Mouse (Mus musculus) ZHBTc4 (cell line): ENCODE results near the gene Sppl2b.
"Not testable (repeated sequence)": the region's sequence is repeated elsewhere in the genome, so short reads cannot be mapped to it uniquely, and the experiment has no call there.

Experiments
- DNase-seq: peaks from one replicate; pipeline ENCODE4 v3.0.0-alpha.2; 2011; ENCODE audit warnings: low read depth, low spot score

Gene Sppl2b

DNA sequence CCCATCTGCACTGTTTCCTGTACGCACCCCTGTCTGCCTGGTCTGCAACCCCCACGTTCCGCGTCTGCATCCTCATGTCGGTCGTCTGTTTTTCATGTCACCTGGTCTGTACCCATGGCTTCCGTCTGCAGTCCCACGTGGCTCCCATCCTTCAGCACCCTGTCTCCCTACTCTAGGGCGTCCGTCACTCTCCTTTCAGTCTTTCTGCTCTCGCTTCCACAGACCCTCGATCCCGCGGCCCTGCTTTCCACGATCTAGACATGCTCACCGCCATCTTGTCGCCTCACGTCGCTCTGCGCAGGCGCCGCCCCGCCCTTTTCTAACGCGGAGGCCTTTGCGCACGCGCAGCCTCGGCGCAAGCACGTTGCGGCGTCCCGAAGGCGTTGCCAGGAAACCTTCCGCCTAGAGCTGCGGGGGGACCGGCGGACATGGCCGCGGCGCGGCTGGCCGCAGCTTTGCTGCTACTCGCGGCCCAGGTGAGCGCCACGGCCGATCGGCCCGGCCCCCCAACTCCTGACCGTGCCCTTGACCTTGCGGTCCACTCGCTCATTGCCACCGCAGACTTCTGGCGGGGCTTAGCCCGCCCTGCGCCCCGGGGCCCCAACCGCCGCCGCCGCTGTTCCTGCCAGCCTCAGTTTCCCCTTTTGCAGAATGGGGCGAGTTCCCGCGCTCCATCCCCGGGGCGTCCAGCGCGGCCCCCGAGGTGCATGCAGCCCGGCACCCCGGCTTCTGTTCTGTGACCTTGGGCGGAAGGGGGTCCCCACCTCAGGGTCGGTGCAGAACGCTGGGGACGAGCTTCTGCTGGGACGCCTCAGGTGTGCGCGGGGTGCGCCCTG lies at the start of gene Sppl2b, which contains the start of gene Lsm7:
Gene Sppl2b, plus strand, starts transcription at position 363 of the 836 bp plus-strand sequence.
Gene Lsm7, minus strand, starts transcription at position 297 of the 836 bp plus-strand sequence.
- peak; percentile 97 for DNase-seq

DNA sequence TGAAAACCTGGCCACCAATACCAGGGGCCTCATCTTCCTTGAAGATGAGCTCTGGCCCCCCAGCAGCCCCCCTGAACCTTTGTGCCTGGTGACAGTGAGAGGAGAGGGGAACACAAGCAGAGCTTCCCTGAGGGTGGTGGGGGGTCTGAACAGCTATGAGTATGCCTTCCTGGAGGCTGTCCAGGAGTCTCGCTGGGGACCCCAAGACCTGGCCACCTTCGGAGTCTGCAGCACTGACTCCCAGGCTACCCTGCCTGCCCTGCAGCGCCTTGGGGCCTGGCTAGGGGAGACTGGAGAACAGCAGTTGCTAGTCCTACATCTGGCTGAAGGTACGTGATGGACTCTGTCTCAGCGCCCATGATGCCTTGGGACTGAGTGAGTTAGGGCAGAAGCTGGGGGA lies 49.8 kb upstream of the Sppl2b start:
- no peak for DNase-seq

DNA sequence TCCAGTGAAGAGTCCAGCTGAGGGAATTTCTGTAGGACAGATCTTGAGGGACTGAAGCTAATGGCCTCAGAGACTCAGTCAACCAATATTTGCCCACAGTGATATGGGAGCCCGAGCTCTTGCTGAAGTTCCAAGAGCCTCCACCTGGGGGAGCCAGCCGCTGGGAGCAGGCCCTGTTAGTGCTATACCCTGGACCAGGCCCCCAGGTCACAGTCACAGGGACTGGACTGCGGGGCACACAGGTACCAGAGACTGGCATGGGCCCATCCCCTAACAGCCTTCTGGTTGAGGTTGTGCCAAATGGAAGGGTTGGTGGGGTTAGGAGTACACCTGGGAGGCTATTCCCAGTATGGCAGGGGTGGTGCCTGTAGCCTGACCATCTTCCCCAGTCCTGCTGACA lies 49.1 kb upstream of the Sppl2b start:
- DNase-seq: peak; percentile 79

DNA sequence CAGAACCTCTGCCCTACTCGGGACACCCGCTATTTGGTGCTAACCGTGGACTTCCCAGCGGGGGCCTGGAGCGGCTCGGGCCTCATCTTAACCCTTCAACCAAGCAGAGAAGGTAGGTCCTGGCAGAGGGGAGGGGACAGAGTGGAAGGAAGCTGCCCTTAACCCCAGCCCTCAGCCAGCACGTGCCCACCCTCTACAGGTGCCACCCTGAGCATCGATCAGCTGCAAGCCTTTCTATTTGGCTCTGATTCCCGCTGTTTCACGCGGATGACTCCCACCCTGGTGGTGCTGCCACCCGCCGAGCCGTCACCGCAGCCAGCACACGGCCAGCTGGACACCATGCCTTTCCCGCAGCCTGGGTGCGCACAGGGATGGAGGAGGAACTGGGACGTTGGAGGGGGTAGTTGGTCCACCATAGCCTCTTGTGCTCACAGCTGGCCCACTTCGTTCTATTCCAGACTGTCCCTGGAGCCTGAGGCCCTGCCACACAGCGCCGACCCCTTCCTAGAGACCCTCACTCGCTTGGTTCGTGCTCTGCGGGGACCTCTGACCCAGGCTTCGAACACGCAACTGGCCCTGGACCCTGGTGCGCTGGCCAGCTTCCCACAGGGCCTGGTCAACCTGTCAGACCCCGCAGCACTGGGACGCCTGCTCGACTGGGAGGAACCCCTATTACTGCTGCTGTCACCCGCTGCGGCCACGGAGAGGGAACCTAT lies 48.6 kb upstream of the Sppl2b start:
- no peak for DNase-seq

DNA sequence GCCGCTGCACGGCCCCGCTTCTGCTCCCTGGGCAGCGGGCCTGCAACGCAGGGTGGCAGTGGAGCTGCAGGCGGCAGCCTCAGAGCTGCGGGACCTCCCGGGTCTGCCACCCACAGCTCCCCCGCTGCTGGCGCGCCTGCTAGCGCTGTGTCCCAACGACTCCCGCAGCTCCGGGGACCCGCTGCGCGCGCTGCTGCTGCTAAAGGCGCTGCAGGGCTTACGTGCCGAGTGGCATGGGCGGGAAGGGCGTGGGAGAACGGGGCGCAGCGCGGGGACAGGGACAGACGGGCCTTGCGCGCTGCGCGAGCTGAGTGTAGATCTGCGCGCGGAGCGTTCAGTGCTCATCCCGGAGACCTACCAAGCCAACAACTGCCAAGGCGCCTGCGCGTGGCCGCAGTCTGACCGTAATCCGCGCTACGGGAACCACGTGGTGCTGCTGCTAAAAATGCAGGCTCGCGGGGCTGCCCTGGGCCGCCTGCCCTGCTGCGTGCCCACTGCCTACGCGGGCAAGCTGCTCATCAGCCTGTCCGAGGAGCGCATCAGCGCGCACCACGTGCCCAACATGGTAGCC lies 47.9 kb upstream of the Sppl2b start:
- peak; percentile 85 for DNase-seq

DNA sequence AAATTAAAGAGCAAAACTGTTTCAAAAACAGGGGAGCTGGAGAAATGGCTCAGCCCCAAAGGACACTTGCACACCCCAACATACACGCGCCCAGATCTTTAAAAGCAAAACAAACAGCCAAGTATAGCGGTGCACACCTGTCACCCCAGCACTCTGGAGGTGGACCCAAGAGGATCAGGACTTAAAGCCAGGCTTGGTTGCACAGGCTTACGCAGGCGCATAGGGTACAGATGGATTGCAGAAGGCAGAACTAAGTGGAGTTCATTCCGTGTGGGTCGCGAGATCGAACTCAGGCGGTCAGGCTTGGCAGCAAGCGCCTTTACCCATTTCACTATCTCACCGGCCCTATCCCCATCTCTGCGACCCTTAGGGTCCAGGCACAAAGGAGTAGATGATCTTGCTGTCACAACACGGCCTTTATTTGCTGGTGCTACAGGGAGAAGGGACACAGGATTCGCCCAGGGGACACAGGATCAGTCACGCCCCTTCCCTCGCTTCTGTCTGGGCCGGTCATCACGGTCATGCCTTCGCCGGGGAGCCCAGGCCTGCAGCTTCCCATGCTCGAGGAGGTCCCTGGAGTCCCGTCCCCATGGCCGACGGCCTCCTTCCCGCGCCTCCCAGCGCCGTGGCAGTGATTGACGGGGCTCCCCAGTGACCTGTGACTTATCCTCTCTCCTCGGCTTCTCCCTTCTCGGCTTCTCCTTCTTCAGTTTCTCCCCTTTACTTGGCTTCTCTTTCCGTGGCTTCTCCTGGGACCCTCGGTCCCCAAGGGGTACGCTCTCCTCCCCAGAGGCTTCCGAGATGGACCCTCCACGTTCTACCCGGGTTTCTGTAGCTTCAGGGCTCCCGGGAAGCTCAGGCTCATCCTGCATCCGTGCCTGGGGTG lies 46.7 kb upstream of the Sppl2b start:
- no peak for DNase-seq

DNA sequence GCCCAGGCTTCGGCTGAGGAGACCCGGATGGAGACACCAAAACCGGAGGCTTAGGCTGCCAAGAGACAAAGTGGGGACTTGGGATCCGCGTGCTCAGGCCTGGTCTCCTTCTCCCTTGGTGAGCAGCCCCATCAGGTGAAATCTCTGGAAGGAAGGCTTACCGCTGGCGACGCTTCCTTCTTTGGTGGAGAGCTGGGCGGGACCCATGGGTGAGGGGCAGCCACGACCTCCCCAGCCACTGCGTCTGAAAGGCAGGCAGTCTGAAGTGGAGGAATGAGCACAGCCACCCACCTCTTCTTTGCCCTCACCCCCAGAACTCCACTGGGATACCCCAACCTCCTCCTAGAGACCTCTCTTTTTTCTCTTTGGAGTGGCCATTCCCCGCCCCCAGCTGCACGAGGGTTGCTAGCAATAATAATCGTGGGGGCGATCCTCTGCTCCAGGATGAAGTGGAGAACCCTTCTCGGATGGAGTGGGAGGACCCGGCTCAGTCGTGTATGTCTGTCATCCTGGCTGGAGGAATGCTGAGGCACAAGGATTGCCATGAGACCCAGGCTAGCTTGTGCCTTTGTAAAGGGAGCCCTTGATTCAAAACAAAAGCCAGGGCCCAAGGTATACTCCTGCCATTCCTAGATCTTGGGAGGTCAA lies 46.0 kb upstream of the Sppl2b start:
- peak; percentile 39 for DNase-seq

DNA sequence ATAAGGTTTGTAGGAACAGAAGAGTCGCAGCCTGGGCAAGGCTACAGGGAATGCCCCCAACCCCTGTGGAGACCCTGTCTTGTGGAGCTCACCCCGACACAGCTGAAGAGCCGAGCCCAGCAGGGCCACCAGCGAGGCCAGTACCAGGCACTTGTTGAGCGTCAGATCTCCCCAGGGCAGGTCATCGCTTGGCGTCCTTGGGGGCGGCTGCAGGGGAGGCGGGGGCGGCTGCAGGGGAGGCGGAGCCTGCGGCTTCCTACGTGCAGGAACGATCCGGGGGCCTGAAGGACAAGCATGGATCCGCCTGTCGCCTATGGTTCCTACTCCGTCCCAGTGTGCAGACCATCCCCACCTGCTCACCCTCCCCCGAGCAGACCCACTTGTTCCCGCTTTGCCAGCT lies 45.0 kb upstream of the Sppl2b start:
- no peak for DNase-seq

DNA sequence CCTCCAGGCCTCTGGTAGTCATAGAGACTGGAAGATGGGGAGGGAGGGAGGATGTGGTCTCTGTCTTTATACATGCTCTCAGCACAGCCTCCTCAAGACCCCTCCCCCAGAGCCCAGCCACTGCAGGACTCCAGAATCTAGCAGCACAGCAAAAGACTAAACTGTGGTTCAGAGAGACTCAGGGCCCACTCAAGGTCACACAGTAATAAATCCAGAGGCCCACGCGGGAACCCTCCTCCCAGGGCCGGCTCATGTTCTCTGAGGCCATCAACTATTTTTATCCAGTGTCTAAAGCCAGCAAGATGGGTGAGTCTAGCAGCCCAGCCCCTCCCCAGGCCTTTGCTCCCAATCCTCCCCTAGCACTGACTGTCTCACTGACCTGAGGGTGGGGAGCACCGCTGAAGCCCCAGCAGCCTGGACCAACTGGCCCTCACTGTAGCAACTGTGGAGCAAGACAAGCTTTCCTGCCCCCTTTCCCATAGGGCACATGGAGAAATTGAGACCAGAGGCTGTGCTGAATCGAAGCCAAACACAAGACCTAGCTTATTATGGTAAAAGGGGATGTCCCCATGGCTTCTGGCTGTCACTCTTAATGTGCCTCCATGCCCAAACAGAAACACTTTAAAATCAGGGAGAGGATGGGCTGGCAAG lies 42.6 kb upstream of the Sppl2b start:
- no peak for DNase-seq

DNA sequence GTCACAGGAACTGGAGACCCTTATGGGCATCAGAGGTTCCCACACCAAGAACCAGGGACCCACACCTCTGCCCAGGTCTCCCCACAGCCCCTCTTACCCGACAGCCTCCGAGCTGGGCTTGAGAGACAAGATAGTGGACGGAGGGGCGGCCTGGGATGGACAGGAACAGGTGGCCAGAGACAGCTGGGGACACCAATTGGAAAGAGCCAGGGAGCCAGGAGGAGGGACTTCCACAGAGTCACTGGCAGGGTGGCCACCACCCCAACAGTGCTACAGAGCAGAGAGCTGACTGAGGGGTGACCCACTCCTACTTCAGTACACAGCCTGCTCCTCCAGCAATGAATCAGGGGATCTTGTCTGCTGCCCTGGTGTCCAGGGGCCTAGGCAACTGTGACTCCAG lies 41.7 kb upstream of the Sppl2b start, which contains the start of gene Jsrp1:
Gene Jsrp1, minus strand, starts transcription at position 133 of the 400 bp plus-strand sequence.
- DNase-seq: no peak

DNA sequence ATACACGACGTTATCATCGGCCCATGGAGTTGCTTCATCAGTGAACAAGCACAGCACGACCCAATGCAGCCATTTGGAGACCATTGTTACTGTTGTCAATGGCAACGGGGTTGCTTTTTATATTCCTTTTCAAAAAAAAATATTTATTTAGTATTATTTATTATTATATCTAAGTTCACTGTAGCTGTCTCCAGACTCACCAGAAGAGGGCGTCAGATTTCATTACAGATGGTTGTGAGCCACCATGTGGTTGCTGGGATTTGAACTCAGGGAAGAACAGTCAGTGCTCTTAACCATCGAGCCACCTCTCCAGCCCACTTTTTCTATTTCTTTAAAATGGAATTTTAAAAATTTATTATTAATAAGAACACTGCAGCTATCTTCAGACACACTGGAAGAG lies 40.3 kb upstream of the Sppl2b start:
- no peak for DNase-seq

DNA sequence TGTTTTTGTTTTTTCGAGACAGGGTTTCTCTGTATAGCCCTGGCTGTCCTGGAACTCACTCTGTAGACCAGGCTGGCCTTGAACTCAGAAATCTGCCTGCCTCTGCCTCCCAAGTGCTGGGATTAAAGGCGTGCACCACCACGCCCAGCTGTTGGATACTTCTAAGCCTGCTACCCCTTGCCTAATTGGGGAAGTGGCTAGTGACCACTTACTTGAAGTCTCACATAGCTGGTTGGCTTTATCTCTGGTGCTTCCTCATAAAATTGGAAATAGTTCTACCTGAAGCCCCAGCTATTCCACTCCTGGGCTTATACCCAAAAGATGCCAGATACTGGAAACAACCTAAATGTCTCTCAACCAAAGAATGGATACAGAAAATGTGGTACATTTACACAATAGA lies 38.8 kb upstream of the Sppl2b start:
- DNase-seq: not testable (repeated sequence)

DNA sequence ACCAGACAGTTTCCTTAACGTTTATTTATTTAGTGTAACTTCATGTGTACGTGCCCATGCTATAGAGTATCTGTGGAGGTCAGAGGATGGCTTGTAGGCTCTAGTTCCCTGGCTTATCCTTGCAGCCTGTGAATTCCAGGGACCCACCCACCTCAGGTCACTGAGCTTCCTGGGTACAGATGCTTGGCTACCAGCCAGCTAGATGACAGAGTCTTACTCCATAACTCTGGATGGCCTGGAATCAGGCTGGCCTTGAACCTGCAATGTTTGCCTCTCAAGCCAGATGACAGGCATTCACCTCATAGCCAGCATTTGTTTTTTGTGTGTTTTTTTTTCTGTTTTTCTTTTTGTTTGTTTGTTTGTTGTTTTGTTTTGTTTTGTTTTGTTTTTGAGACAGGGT lies 37.9 kb upstream of the Sppl2b start:
- no peak for DNase-seq

DNA sequence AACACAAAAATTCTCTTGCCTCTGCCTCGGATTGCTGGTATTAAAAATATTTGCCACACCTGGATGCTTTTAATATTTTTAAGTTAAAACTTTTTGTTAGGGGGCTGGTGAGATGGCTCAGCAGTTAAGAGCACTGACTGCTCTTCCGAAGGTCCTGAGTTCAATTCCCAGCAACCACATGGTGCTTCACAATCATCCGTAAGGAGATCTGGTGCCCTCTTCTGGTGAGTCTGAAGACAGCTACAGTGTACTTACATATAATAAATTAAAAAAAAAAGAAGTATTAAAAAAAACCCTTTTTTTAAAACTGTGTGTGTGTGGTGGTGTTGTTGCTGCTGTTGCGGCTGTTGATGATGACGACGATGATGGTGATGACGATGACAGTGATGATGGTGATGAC lies 37.1 kb upstream of the Sppl2b start:
- DNase-seq: peak; percentile 62

DNA sequence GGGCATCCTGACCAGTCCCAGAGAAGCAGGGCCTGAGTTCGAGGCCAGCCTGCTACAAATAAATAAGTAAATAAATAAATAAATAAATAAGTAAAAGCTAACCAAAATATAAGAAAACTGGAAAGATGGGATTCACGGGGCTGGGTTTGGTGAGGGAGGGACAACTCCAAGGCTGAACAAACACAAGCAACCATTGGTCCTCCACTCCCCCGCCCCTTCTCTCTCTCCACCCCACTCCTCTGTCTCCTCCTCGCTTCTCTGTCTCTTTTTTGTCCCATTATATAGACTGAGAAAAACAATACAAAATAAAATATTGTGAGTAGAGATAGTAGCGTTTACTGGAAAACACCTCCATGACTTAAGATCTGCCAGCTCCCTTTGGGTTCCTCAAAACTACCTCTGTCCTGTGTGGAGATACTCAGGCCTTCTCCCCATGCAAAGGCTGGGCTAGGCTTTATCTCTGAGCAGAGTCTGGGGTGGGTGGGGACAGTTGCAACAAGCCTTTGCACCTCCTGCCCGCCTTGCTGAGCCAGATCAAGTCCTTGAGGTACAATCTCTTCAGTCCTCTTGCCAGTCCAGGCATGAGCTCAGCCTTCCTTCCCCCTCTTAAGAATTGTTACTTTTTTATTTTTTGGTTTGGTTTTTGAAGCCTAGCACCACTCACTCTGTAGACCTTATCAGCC lies 36.3 kb upstream of the Sppl2b start:
- no peak for DNase-seq

DNA sequence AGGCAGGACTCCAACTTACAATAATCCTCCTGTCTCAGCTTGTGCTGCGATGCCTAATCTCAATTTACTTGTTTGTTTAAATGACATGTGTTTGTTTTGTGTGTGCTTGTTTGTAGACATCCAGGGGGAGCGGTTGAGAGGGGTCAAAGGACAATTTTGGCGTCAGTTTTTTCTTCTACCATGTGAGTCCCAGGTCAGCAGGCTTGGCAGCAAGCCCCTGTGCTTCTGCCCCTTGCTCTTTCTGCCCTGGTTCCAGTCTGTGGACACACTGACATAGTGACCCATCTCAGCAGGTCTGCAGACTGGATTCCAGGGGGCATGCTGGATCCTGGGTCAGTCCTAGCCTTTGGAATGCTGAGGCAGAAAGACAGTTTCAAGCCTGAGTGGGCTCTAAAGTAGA lies 35.7 kb upstream of the Sppl2b start:
- no peak for DNase-seq

DNA sequence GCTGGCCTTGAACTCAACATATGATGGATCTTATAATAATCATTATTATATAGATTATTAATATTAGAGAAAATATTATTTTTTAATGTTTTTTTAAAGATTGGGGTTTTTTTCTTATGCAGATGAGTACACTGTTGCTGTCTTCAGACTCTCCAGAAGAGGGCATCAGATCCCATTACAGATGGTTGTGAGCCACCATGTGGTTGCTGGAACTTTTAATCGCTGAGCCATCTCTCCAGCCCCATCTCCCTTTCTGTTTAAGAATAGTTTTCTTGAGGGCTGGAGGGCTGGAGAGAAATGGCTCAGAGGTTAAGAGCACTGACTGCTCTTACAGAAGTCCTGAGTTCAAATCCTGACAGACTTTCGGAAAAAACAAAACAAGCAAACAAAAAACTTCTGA lies 33.1 kb upstream of the Sppl2b start:
- DNase-seq: peak; percentile 67

DNA sequence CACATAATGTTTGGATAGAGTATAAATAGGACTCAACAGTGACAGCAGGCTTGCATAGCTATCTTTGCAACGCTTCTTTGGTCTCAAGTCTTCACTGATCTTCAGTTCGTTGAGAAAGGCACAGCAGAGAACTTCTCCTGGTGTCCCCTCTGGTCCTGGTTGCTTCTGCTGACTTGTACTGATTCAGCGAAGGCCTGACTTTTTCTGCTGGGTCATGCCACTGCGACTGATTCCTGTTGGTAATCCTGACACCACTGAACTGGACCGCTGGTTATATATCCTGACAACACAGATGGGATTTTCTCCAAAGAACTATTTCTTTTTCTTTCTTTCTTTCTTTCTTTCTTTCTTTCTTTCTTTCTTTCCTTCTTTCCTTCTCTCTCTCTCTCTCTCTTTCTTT lies 32.5 kb upstream of the Sppl2b start:
- DNase-seq: no peak

DNA sequence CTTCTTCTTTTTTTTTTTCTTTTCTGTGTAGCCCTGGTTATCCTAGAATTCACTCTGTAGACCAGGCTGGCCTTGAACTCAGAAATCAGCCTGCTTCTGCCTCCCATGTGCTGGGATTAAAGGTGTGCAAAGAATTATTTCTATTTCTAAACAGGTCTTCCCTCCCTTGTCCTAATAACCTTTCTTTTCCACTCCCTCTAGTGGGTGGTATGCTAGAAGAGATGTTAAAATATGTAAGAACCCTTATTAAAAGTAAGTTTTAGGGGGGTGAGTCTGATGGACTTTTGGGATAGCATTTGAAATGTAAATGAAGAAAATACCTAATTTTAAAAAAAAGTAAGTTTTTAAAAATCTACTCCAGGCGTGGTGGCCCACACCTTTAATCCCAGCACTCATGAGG lies 31.8 kb upstream of the Sppl2b start:
- DNase-seq: no peak
